Mouse (Mus musculus) stomach, embryonic 16.5 days (tissue): Measurements from ENCODE around the gene Cyth4. TPM values are rescaled to one million over a fixed set of nuclear protein-coding genes. Genes with fewer than 3 reads are reported as not detected.

Source experiments
- ATAC-seq: fragments of 200-750 bp; cut with Nextera tagmentation; 2 replicates; pipeline ENCODE4 v1.8.0; 2017; ENCODE audit warnings: moderate number of reproducible peaks, moderate TSS enrichment; ENCODE audit not compliant: insufficient read depth, low FRiP score
- H3K27ac ChIP-seq: fragments of 300-500 bp; sonication (generic); 2 replicates; pipeline ENCODE4 v1.5.1; 2014; ENCODE audit warnings: low read length
- H3K27me3 ChIP-seq: fragments of 300-500 bp; sonication (generic); 2 replicates; pipeline ENCODE4 v1.6.1; 2014; ENCODE audit warnings: low read length, control low read depth, mixed read lengths; ENCODE audit not compliant: control insufficient read depth, insufficient read depth
- H3K36me3 ChIP-seq: fragments of 300-500 bp; sonication (generic); 2 replicates; pipeline ENCODE4 v1.6.1; 2014; ENCODE audit warnings: low read length; ENCODE audit not compliant: control insufficient read depth, insufficient read depth
- H3K4me1 ChIP-seq: fragments of 300-500 bp; sonication (generic); 2 replicates; pipeline ENCODE4 v1.6.1; 2014; ENCODE audit warnings: low read length, control low read depth, mixed read lengths; ENCODE audit not compliant: control insufficient read depth, insufficient read depth
- H3K4me2 ChIP-seq: fragments of 300-500 bp; sonication (generic); 2 replicates; pipeline ENCODE4 v1.6.1; 2014; ENCODE audit warnings: low read depth, low read length, mixed read lengths
- H3K4me3 ChIP-seq: fragments of 300-500 bp; sonication (generic); replicated peaks from 2 replicates; pipeline ENCODE4 v1.5.1; 2014; ENCODE audit warnings: mild to moderate bottlenecking, low read length
- H3K9ac ChIP-seq: fragments of 300-500 bp; sonication (generic); 2 replicates; pipeline ENCODE4 v1.6.1; 2014; ENCODE audit warnings: low read length
- H3K9me3 ChIP-seq: fragments of 300-500 bp; sonication (generic); replicated peaks from 2 replicates; pipeline ENCODE4 v1.6.1; 2016; ENCODE audit warnings: low read length, control low read depth; ENCODE audit not compliant: control insufficient read depth
- WGBS: fragments of 180-500 bp; shearing (Covaris S2); extraction: QIAGEN DNeasy Blood & Tissue Kit; methylation state at CpG from one replicate; pipeline ENCODE4 v1.1.7; 2014; 5-methylcytosine and 5-hydroxymethylcytosine counted together
- polyA plus RNA-seq: library from polyadenylated mRNA; unstranded; fragments of >200 nt; fragmentation: Nextera tagmentation; extraction: Ambion mirVana; gene quantifications from 2 replicates; pipeline ENCODE4 v1.2.1, GENCODE M21; 2015

Gene Cyth4
- polyA plus RNA-seq, 1 experiment from 2014 or later, result 12.9 TPM

DNA sequence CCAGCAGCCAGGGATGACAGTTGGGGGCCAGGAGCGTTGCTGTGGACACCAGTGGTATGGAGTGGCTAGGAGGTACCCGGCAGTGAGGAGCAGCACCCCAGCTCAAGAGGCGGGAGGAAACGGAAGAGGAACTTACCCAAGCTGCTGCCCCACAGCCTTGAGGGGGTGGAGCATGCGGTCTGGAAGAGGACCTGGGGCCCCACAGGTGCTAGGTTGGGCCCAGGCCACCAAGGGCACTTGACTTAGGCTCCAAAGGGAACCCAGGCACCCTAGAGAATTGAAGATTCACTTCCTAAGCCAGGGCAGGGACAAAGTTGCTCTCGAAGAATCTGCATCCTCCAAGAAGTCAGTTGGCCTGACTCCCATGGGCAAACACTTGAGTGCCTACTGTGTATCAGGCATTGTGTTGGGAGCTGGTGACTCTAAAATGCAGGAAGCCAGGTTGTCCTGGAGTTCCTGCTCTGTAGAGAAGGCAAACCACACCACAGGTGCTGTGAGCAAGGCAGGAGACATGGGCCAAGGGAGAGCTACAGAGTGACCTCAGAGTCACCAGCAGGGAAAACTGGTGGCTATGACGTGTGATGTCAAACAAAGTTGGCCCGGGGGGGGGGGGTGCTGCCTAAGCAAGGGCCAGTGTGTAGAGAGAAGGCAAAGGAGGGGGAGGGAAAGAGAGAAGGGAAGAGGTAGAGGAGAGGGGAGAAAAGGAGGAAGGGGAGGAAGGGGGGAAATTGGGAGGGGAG, 24.0 kb upstream of the Cyth4 start, which contains the start of gene Rac2:
Gene Rac2, minus strand, starts transcription at position 126 of the 740 bp plus-strand sequence.
- peak; percentile 16; the same call in 1 of the 2 replicates for ATAC-seq
- WGBS, result 65% methylated on average over 8 of the region's 8 CpGs

GRCm38 (mm10) chr15:78576284-78576810, 20.5 kb upstream of the Cyth4 start:
- WGBS, result 55% methylated on average over 4 of the region's 4 CpGs
- no peaks in the 10 kb centered on the region for H3K36me3 ChIP-seq
- H3K4me2 ChIP-seq, result no peak overlapping the region
- ATAC-seq, result no peak
- H3K4me1 ChIP-seq, result peaks cover 13% of the 10 kb centered on the region
- no peak overlapping the region for H3K4me3 ChIP-seq
- H3K27me3 ChIP-seq, result no peaks in the 10 kb centered on the region
- H3K9ac ChIP-seq, result no peak overlapping the region
- no peak overlapping the region for H3K27ac ChIP-seq
- H3K9me3 ChIP-seq, result no peaks in the 10 kb centered on the region; the same call in 1 of the 2 replicates

More for the DNA sequence above, 24.0 kb upstream of the Cyth4 start, which contains the start of gene Rac2:
- H3K4me1 ChIP-seq, result 0 out of 2 replicates have a peak, but pooled peaks cover 3% of the 10 kb centered on the region
- no peaks in the 10 kb centered on the region for H3K36me3 ChIP-seq
- H3K27ac ChIP-seq, result no peak within 1 kb of the TSS; the same call in 1 of the 2 replicates
- no peaks in the 10 kb centered on the region; the same call in 1 of the 2 replicates for H3K9me3 ChIP-seq
- H3K4me3 ChIP-seq, result peak within 1 kb of the TSS; percentile 25
- no peaks in the 10 kb centered on the region for H3K27me3 ChIP-seq
- H3K9ac ChIP-seq, result peak within 1 kb of the TSS; percentile 46
- H3K4me2 ChIP-seq, result no peak within 1 kb of the TSS

DNA sequence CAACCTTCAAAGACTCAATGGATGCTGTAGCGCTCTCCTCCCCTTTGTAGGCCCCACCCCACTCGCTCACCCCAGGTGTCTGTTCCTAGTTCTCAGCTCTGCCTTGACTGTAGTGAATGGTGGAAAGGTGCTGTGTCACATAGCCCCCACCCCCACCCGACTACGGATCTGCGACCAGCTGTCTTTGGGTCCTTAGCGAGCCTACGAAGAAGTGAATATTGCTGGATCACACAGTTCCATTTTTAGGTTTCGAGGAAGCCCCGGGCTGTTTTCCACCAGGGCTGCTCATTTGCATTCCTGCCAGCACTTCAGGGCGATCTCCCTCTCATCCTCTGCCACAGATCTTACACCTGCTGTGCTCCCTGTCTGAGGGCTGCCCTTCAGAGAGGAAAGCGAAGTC, 13.5 kb upstream of the Cyth4 start:
- H3K36me3 ChIP-seq, result no peaks in the 10 kb centered on the region
- no peaks in the 10 kb centered on the region for H3K27me3 ChIP-seq
- H3K9me3 ChIP-seq, result no peaks in the 10 kb centered on the region
- no peak overlapping the region for H3K9ac ChIP-seq
- H3K4me3 ChIP-seq, result no peak overlapping the region
- 22% methylated on average over 11 of the region's 11 CpGs for WGBS
- peaks cover 13% of the 10 kb centered on the region for H3K4me1 ChIP-seq
- H3K4me2 ChIP-seq, result no peak overlapping the region
- no peak for ATAC-seq
- no peak overlapping the region for H3K27ac ChIP-seq

GRCm38 (mm10) chr15:78585404-78585803, 11.4 kb upstream of the Cyth4 start:
- Histone ChIP-seq H3K9me3 (no peaks in the 10 kb centered on the region), H3K4me1 (peaks cover 9% of the 10 kb centered on the region), H3K4me2 (no peak overlapping the region), H3K27ac (no peak overlapping the region), H3K4me3 (no peak overlapping the region), H3K9ac (no peak overlapping the region), H3K36me3 (no peaks in the 10 kb centered on the region), H3K27me3 (no peaks in the 10 kb centered on the region)
- no peak for ATAC-seq
- WGBS, result 86% methylated on average over 7 of the region's 7 CpGs

- H3K9ac ChIP-seq, result no peak overlapping the region
- no peak overlapping the region for H3K27ac ChIP-seq
- no peaks in the 10 kb centered on the region for H3K27me3 ChIP-seq
- H3K4me3 ChIP-seq, result no peak overlapping the region
- H3K36me3 ChIP-seq, result no peaks in the 10 kb centered on the region
- WGBS, result 53% methylated on average over 18 of the region's 18 CpGs
- no peaks in the 10 kb centered on the region for H3K9me3 ChIP-seq
- H3K4me1 ChIP-seq, result 0 out of 2 replicates have a peak, but pooled peaks cover 3% of the 10 kb centered on the region
- ATAC-seq, result peak; percentile 68; the same call in 1 of the 2 replicates
- H3K4me2 ChIP-seq, result no peak overlapping the region
Observed at GRCm38 (mm10) chr15:78587050-78587994, 9.5 kb upstream of the Cyth4 start.

DNA sequence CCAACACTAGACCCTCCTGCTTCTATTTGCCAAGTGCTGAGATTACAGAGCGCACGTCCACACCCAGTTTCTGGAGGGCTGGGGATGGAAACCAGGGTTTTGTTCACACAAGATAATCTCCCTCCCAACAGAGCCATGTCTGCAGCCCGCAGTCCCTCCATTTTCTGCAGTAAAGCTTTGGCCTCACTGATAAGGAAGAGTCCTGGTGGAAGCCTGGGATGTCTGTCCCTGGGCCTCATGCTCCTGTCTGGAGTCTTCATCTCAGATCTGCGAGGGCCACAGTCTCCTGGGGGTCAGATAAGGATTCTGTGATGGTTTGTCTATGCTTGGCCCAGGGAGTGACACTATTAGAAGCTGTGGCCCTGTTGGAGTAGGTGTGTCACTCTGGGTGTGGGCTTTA, 8.8 kb upstream of the Cyth4 start:
- 70% methylated on average over 4 of the region's 4 CpGs for WGBS
- H3K36me3 ChIP-seq, result no peaks in the 10 kb centered on the region
- H3K27ac ChIP-seq, result no peak overlapping the region
- no peak for ATAC-seq
- no peaks in the 10 kb centered on the region for H3K27me3 ChIP-seq
- no peak overlapping the region for H3K4me2 ChIP-seq
- H3K4me1 ChIP-seq, result 0 out of 2 replicates have a peak, but pooled peaks cover 3% of the 10 kb centered on the region
- H3K4me3 ChIP-seq, result no peak overlapping the region
- no peaks in the 10 kb centered on the region for H3K9me3 ChIP-seq
- no peak overlapping the region for H3K9ac ChIP-seq

DNA sequence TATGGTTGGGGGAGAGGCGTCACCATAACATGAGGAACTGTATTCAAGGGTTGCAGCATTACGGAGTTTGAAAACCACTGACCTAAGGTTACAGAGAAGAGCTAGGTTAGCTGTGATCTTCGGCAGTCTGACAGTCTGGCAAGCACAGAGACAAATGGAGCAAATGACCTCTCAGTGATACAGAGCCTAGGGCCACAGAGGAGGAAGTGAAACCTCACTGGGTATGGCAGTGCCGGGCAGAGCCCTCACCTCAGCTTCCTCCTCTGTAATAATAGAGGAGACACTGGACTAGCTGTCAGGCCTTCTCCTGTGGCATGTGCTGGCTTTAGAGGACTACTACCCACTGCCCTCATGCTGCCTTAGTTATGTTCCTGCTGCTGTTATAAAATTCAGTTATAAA, 7.9 kb upstream of the Cyth4 start:
- Histone ChIP-seq H3K27ac (no peak overlapping the region), H3K36me3 (no peaks in the 10 kb centered on the region), H3K9me3 (no peaks in the 10 kb centered on the region), H3K9ac (no peak overlapping the region), H3K4me1 (0 out of 2 replicates have a peak, but pooled peaks cover 3% of the 10 kb centered on the region), H3K4me3 (no peak overlapping the region), H3K27me3 (no peaks in the 10 kb centered on the region), H3K4me2 (no peak overlapping the region)
- WGBS, result 70% methylated on average over 4 of the region's 4 CpGs
- ATAC-seq, result no peak

GRCm38 (mm10) chr15:78589936-78590335, 6.9 kb upstream of the Cyth4 start:
- no peaks in the 10 kb centered on the region for H3K27me3 ChIP-seq
- H3K36me3 ChIP-seq, result no peaks in the 10 kb centered on the region
- H3K4me3 ChIP-seq, result no peak overlapping the region
- H3K4me2 ChIP-seq, result no peak overlapping the region
- ATAC-seq, result no peak
- WGBS, result 67% methylated on average over 6 of the region's 6 CpGs
- no peak overlapping the region for H3K27ac ChIP-seq
- H3K4me1 ChIP-seq, result 0 out of 2 replicates have a peak, but pooled peaks cover 3% of the 10 kb centered on the region
- H3K9me3 ChIP-seq, result no peaks in the 10 kb centered on the region
- no peak overlapping the region for H3K9ac ChIP-seq
